Mouse (Mus musculus) spleen, postnatal 36 days (tissue): ENCODE measurements around the gene Atxn7l3.

ENCODE experiments used
- DNase-seq, 2 experiments: peaks; one replicate each; pipeline ENCODE4 v3.0.0; 2022; ENCODE audit warnings: low spot score in 2 of 2, mixed read lengths in 1 of 2

The Atxn7l3 gene

DNA sequence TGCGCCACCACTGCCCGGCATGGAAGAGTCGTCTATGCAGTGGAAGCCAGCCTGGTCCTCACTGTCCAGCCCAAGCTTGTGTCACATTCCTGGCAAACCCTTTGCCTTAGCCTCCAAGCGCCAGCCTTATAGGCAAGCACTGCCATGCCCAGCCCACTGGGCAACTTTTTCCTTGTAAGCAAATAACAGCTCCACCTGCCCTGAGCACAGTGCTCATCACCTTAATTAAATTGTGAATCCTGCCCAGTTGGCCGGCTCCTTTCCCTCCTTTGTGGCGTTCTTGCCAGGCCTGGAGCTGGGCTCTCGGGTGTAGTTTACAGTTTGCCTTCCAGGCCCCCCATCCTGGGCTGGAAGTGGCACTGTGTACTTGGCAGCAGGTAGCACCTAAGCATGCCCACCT lies 33.2 kb downstream of the Atxn7l3 start:
- no peak for DNase-seq

DNA sequence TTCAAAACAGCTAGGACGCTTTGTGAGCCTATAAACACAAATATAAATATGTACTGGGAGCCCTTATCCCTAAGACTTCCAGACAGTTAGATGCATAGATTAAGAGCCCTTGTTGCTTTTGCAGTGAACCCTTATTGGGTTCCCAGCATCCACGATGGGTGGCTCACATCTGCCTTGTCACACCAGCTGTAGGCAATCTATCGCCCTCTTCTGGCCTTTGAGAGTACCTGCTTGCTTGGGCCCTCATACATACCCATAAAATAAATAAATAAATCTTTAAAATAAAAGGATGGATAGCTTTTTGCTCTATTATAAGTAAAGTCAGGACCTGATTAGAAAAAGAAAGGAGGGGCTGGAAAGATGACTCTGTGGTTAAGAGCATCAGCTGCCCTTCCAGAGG lies 37.9 kb downstream of the Atxn7l3 start:
- DNase-seq: no peak

DNA sequence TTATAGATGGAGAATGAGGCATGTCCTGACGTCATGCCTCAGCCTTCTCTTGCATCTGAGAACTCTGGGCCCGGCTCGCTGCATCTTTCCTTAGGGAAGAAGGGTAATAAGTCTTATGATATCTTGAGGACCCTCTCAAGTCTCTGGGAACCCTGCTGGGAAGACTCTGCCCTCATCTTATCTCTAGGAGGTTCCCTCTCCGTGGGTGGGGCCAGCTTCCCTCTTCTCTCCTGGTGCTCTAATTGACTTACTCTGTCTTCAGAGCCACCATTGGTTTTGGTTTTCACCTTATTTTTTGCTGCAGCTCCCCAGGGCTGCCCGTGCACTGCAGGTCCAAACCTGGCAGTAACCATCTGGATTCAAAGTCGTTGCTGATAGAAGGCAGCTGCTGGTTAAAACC lies 38.3 kb downstream of the Atxn7l3 start:
- no peak for DNase-seq

DNA sequence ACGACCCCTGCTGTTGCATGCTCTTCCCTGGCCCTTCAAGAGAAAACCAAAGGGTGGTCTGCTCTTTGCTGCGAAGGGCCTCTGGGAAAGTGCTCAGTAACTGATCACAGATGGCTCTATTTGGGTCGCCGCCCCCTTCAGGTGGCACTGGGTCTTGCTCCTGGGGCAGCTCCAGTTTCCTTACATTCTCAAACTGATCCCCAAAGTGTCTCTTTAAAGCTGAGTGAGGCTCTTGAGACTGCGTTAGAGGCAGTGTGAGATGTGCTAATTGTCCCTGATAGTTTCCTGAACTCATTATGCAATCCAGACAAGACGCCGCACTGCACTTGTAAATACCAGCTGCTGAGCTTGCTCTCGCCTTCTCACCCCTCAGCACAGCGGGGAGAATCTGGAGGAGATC lies 38.9 kb downstream of the Atxn7l3 start:
- no peak for DNase-seq

DNA sequence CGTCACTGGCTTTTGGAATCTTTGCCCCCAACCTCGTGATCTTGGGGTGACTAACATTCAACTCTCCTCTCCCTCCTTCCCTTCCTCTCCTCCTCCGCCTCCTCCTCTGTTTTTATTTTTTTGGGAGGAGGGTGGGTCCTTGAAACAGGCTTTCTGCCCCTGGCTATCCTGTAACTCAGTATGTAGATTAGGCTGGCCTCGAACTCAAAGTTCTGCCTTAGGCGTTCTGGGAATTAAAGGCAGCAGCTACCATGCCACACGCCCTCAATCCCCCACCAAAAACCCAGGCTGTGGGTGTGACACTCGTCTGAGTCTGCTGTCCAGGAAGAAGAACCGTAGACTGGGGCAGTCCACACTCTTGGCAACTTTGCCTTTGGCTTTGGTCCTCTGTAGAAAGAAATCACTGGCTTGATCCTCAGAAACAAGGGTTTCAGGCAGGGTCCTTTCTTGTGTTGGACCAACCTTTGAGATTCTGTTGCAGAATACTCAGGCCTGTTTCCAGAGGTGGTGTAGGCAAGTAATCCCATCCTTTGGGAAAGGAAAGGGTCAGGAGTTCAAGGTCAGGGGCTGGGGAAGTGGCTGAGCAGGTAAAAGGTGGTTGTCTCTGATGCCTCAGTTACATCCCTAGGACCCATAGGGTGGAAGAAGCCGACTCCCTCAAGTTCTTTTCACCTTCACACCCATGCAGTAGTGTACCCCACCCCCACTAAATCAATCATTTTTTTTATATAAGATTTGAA lies 46.9 kb downstream of the Atxn7l3 start:
- no peak for DNase-seq

DNA sequence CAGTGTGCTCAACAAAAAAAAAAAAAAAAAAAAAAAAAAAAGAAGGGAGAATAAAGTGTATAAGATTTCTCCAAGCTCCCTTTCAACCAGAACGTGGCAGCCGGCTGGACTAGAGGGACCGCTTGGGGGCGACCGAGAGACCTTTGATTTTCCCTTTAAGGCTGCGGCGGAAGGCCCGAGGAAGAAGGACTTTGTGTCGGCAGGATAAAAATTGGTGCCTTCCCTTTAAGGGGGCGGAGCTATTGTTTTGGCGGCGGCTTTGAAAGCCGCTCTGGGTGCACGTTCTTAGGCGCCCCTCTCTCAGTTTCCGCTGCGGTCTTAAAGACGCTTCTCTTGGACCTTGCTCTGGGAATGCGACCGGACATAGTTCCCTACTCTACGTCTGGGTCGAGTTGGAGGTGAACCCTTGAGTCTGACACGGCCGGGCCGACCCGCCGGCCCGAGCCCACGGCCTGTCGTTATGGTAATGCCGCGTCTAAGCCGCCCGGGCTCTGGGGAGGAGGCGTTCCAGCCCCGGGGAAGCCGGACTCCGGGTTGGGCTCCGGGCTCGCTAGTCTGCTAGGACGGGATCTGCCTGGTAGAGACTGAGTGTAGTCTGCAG lies 47.7 kb downstream of the Atxn7l3 start, which contains the start of gene BC030867:
Gene BC030867, plus strand, starts transcription at position 253 of the 601 bp plus-strand sequence.
- peak; percentile 86 to 92 for DNase-seq

DNA sequence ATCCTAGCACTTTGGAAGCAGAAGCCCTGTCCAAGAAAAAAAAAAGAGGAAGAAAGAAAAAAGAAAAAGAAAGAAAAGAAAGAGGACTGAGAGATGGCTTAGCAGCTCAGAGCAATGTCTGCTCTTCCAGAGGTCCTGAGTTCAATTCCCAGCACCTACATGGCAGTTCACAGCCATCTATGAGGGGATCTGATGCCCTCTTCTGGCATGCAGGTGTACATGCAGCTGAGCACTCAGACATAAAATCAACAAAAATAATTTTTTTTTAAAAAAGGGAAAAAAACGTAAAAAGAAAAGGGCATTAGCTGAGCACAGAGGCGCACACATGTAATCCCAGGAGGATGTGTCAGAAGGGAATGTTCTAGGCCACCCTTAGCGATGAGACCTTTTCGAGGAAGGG lies 49.6 kb downstream of the Atxn7l3 start:
- no peak for DNase-seq

DNA sequence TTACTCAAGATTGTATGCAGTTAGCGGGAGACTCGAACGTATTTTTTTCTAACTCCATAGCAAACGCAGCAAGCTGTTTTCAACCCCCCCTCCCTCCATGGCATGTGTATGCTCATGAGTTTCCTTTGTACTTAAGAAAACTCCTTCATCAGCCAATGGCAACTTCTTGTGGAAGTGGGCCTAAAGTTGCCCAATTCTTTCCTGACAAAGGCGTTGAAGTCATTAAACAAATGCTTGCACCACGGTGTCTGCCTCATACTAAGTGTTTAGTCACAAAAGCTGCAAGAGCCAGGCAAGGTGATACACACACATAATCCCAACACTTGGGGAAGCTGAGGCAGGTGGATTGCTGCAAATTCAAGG lies 50.2 kb downstream of the Atxn7l3 start:
- no peak for DNase-seq

DNA sequence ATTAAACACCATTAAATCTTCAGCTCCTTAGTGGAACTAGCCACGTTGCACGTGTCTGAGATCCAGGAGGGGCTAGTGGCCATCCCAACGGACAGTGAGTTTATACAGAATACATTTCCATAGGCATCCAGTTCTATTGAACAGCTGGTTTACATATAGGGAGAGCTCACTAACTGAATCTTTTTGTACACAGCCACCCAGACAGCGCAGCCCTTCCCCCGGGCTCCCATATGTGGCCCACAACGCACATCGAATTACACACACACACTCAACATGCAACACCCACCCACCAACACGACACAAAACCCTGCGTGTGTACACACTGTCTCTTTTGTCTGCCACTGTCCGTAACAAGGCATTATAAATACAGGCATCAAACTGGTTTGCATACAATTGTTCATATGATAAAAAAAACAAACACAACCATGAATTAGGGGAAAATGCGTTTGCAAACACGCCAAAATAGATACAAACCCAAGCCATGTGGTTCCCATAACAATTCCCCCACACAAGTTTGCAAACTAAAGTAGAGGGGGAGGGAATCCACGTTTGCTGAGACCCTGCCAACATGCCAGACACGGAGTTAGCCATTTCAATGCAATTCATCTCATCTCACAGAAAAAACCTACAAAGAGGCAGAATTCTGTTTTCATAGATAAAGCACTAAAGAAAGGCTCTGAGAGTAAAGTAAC lies 50.7 kb downstream of the Atxn7l3 start:
- no peak for DNase-seq

DNA sequence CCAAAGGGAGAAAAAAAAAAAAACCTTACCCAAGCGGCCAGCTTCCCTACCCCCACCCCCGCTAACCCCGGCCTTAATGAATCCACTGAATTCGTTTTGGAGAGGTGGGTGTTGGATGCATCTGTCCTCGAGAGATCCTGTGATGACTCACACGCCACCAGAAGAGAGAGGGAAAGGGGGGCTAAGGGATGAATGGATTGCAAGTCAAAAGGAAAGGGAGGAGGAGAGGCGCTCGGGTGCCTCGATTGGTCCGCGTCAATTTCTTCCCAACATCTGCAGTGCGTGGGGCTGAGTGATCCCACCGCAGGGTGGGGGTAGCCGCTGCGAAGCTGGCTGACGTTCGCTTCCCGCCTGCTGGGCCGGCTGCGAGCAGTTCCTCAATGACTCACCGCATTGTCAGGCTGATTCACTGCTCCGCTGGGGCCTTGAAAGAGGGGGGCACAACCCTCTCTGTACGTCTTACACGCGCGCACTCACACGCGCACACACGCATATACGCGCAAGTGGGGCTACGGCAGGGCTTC lies 51.4 kb downstream of the Atxn7l3 start:
- DNase-seq: peak in 1 of 2 experiments; percentile 20

DNA sequence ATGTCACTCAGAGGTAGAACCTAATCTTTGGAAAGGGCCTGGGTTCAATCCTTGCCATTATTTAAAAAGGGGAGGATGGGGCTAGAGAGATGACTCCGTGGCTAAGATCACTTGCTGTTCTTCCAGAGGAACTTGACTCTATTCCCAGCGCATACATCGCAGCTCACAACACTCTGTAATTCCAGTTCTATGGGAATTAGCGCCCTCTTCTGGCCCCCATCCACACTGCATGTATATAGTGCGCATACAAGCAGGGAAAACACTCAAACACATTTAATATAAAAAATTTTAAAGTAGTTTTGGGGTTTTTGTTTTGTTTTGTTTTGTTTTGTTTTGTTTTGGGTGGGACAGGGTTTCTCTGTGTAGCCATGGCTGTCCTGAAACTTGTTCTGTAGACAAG lies 54.6 kb downstream of the Atxn7l3 start:
- DNase-seq: no peak

DNA sequence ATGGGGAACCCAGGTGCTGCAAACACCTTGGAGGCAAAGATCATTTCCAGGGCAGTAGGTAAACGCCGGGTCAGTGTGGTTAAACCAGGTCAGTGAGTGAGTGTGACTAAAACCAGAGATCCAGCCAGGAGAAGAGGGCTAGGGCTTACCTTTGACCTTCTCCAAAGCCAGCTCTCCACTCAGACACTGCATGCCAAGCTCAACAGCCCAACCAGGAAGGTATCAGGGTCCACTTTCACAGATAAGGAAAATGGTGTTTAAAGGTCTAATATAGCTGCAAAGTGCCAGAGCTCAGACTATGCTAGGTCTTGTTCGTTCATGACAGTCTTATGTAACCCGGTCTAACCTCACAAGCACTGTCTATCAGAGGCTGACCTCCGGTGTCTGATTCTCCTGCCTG lies 55.2 kb downstream of the Atxn7l3 start:
- DNase-seq: no peak

DNA sequence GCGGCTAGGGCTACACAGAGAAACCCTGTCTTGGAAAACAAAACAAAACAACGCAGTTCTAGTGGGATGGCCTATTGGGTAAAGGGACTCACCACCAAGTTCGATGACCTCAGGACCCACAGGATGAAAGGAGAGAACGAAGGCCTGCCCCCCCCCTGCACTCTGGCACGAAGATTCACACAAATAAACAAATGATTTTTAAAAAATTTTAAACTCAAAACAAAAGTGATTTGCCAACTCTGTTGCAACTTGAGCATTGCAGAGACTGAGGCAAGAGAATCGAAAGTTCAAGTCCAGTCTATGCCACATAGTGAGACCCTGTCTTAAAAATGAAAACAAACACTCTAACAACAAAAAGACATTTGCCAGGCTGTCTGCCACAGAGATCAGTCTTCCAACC lies 55.8 kb downstream of the Atxn7l3 start:
- DNase-seq: no peak
